Mouse (Mus musculus): ENCODE results near the gene Zdhhc12.

DNA sequence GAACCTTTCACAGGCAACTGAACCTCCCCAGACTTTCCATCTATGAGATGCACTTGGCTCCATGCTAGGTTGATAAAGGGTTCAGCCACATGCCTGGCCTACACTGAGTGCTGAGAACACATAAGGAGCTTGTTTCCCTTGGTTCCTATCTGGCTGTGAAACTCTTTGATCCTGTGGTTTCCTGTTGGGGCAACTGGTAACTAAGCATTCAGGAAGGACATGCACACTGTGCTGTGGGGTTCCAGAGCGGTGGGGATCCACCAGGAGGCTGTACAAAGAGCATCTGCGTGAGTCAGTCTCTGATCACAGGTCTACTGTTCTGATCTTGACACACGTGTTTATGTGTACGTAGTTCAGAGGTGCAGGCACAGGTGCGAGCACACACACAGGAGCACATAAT is 19.1 kb upstream of the Zdhhc12 start:
- no peak for TF ChIP-seq USF1 (IDR thresholded peaks at IDR 0.05; ENCODE audit: low read depth)
- TF ChIP-seq CTCF (IDR thresholded peaks at IDR 0.05; ENCODE audit: control insufficient read depth, insufficient read depth, insufficient read length), result no peak
- no peak for TF ChIP-seq MYOG (IDR thresholded peaks at IDR 0.05; ENCODE audit: control insufficient read depth, extremely low read depth, insufficient read length)
- TF ChIP-seq MYOD1 (IDR thresholded peaks at IDR 0.05; ENCODE audit: control insufficient read depth, insufficient read length, low read depth), result no peak
- no peak for TF ChIP-seq MAX (IDR thresholded peaks at IDR 0.05)
- TF ChIP-seq CEBPB (IDR thresholded peaks at IDR 0.05; ENCODE audit: low read depth), result no peak
- TF ChIP-seq FOSL1 (IDR thresholded peaks at IDR 0.05; ENCODE audit: insufficient read depth, low read length, poor library complexity, severe bottlenecking), result no peak
